In the genomic region with DNA sequence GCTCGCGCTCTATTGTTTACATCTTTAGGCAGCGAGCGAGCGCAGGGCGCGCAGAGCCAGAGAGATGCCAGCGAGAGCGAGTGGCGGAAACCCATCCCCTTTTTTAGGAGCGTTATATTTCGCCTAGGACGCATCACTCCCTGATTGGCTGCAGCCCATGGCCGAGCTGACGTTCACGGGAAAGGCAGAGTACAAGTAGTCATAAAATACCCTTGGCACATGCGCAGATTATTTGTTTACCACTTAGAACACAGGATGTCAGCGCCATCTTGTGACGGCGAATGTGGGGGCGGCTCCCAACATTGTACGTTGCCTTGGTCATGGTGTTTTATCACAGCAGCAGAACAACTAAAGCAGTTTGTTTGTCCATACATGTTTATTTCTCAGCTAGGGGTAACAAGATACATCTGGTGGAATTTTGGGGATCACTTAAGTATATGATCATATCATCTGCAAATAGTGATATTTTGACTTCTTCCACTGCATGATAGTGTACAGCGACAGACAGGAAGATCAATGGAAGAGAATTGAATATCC, we compare ENCODE assay signal across 15 mouse cellular contexts. TPM values are rescaled to one million over a fixed set of nuclear protein-coding genes. Genes with fewer than 3 reads are reported as not detected.
DNase-seq lines count a peak whose midpoint lies in the region; ATAC-seq and TF ChIP-seq lines count a peak whose summit lies in the region.
"Not testable (repeated sequence)": the region's sequence is repeated elsewhere in the genome, so short reads cannot be mapped to it uniquely, and the experiment has no call there.
"Had no signal": no experiment of that assay in that cellular context is flagged by ENCODE, and none has a peak within 500 bp of the region (broad histone marks: within the 10 kb centered on the region; RNA-seq: fewer than 3 reads in every experiment).

No protein-coding gene starts in this region.

- not testable (repeated sequence) for H3K27ac ChIP-seq in ES-Bruce4 (ENCODE audit: insufficient read depth, low read length); embryonic facial prominence, embryonic 13.5 days; heart, embryonic 11.5 days (ENCODE audit: low read depth, low read length); hindbrain, postnatal 0 days; limb, embryonic 12.5 days; lung, embryonic 16.5 days (ENCODE audit: low read length); neural tube, embryonic 11.5 days (ENCODE audit: low read depth, low read length); stomach, embryonic 16.5 days (ENCODE audit: low read length)

- TF ChIP-seq POLR2A in ES-Bruce4 (IDR thresholded peaks at IDR 0.05; ENCODE audit: insufficient read depth, low read length) = not testable (repeated sequence)

- H3K9ac ChIP-seq in ES-Bruce4 (ENCODE audit: low read depth, poor library complexity, severe bottlenecking) = peak overlapping the region; percentile 66; the same call in 1 of the 2 replicates
- peak overlapping the region; percentile 54; the same call in 1 of the 2 replicates for H3K9ac ChIP-seq in embryonic facial prominence, embryonic 13.5 days
- H3K9ac ChIP-seq in heart, embryonic 11.5 days (ENCODE audit: low read depth, low read length) = peak overlapping the region; percentile 61; the same call in 1 of the 2 replicates
- not testable (repeated sequence) for H3K9ac ChIP-seq in hindbrain, postnatal 0 days (replicated peaks; ENCODE audit: low read length); limb, embryonic 12.5 days (replicated peaks); lung, embryonic 16.5 days (ENCODE audit: low read length); neural tube, embryonic 11.5 days (ENCODE audit: low read length); stomach, embryonic 16.5 days (ENCODE audit: low read length)

- 7% methylated on average over 23 of the region's 23 CpGs for WGBS in embryonic facial prominence, embryonic 13.5 days
- WGBS in heart, embryonic 11.5 days (ENCODE audit: insufficient replicate concordance) = 23% methylated on average over 18 of the region's 23 CpGs
- WGBS in hindbrain, postnatal 0 days = 12% methylated on average over 19 of the region's 23 CpGs
- WGBS in limb, embryonic 12.5 days = 23% methylated on average over 22 of the region's 23 CpGs
- WGBS in lung, embryonic 16.5 days = 16% methylated on average over 17 of the region's 23 CpGs
- 18% methylated on average over 19 of the region's 23 CpGs for WGBS in neural tube, embryonic 11.5 days
- WGBS in stomach, embryonic 16.5 days = 19% methylated on average over 19 of the region's 23 CpGs

- TF ChIP-seq CTCF in ES-Bruce4 (IDR thresholded peaks at IDR 0.05; ENCODE audit: low read depth, low read length) = not testable (repeated sequence)
- TF ChIP-seq CTCF in hindbrain, postnatal 0 days (IDR thresholded peaks at IDR 0.05; ENCODE audit: low read depth) = peak; percentile 47

- H3K4me2 ChIP-seq in embryonic facial prominence, embryonic 13.5 days = peak overlapping the region; percentile 59
- peak overlapping the region; percentile 64 for H3K4me2 ChIP-seq in heart, embryonic 11.5 days
- peak overlapping the region; percentile 59 for H3K4me2 ChIP-seq in hindbrain, postnatal 0 days (ENCODE audit: low read depth, low read length)
- H3K4me2 ChIP-seq in limb, embryonic 12.5 days = peak overlapping the region; percentile 62
- peak overlapping the region; percentile 52 for H3K4me2 ChIP-seq in lung, embryonic 16.5 days (ENCODE audit: low read depth, low read length)
- H3K4me2 ChIP-seq in neural tube, embryonic 11.5 days (ENCODE audit: low read depth) = peak overlapping the region; percentile 47
- H3K4me2 ChIP-seq in stomach, embryonic 16.5 days (ENCODE audit: low read depth, low read length) = peak overlapping the region; percentile 56

- not testable (repeated sequence) for H3K27me3 ChIP-seq in ES-Bruce4 (ENCODE audit: control insufficient read depth, insufficient read depth, low read length, poor library complexity, severe bottlenecking); embryonic facial prominence, embryonic 13.5 days; heart, embryonic 11.5 days (ENCODE audit: control insufficient read depth, insufficient read depth, low read length); hindbrain, postnatal 0 days (ENCODE audit: insufficient read depth, low read length); limb, embryonic 12.5 days; lung, embryonic 16.5 days (ENCODE audit: control insufficient read depth, insufficient read depth, low read depth, low read length); neural tube, embryonic 11.5 days (ENCODE audit: control insufficient read depth, insufficient read depth, low read length); stomach, embryonic 16.5 days (ENCODE audit: control insufficient read depth, insufficient read depth, low read length)

- H3K4me1 ChIP-seq in ES-Bruce4 (ENCODE audit: control insufficient read depth, insufficient read depth, low read length); embryonic facial prominence, embryonic 13.5 days; heart, embryonic 11.5 days (ENCODE audit: control insufficient read depth, insufficient read depth, low read length); hindbrain, postnatal 0 days (ENCODE audit: insufficient read depth, low read length); limb, embryonic 12.5 days (replicated peaks); lung, embryonic 16.5 days (replicated peaks; ENCODE audit: control insufficient read depth, insufficient read depth, low read length); neural tube, embryonic 11.5 days (ENCODE audit: control insufficient read depth, insufficient read depth, low read length); stomach, embryonic 16.5 days (ENCODE audit: control insufficient read depth, insufficient read depth, low read length): not testable (repeated sequence)

- not testable (repeated sequence) for ATAC-seq in embryonic facial prominence, embryonic 13.5 days (ENCODE audit: insufficient number of reproducible peaks, insufficient read depth, low FRiP score, low TSS enrichment, low read depth); heart, embryonic 11.5 days (replicated peaks; ENCODE audit: insufficient number of reproducible peaks, low FRiP score, low TSS enrichment); lung, embryonic 16.5 days (ENCODE audit: low read depth); stomach, embryonic 16.5 days (ENCODE audit: insufficient read depth, low FRiP score)
- peak; percentile 90 for ATAC-seq in hindbrain, postnatal 0 days
- ATAC-seq in limb, embryonic 12.5 days (ENCODE audit: insufficient number of reproducible peaks, insufficient read depth, low FRiP score, low TSS enrichment, low read depth) = peak; percentile 37; the same call in 1 of the 2 replicates
- peak; percentile 82 for ATAC-seq in neural tube, embryonic 11.5 days (ENCODE audit: insufficient read depth, low FRiP score, low TSS enrichment)

- H3K9me3 ChIP-seq in ES-Bruce4 (replicated peaks; ENCODE audit: control insufficient read depth, insufficient read depth, low read length, poor library complexity, severe bottlenecking); embryonic facial prominence, embryonic 13.5 days; heart, embryonic 11.5 days (replicated peaks; ENCODE audit: control insufficient read depth, low read length); hindbrain, postnatal 0 days (ENCODE audit: low read length); limb, embryonic 12.5 days; lung, embryonic 16.5 days (ENCODE audit: control insufficient read depth, low read length); neural tube, embryonic 11.5 days (ENCODE audit: control insufficient read depth, low read length); stomach, embryonic 16.5 days (replicated peaks; ENCODE audit: control insufficient read depth, low read length): not testable (repeated sequence)

- not testable (repeated sequence) for TF ChIP-seq EP300 in ES-Bruce4 (IDR thresholded peaks at IDR 0.05; ENCODE audit: insufficient read depth, low read depth, low read length)

- DNase-seq in hindbrain, postnatal 0 days (ENCODE audit: low spot score) = peak; percentile 45
- peak; percentile 21 for DNase-seq in neural tube, embryonic 11.5 days (ENCODE audit: low spot score)

- H3K4me3 ChIP-seq in ES-Bruce4 (ENCODE audit: low read depth, low read length) = peak overlapping the region; percentile 97
- H3K4me3 ChIP-seq in embryonic facial prominence, embryonic 13.5 days = peak overlapping the region; percentile 40
- H3K4me3 ChIP-seq in heart, embryonic 11.5 days (ENCODE audit: low read depth, low read length) = peak overlapping the region; percentile 36
- peak overlapping the region; percentile 35 for H3K4me3 ChIP-seq in hindbrain, postnatal 0 days (ENCODE audit: low read length)
- H3K4me3 ChIP-seq in limb, embryonic 12.5 days (replicated peaks) = peak overlapping the region; percentile 38
- peak overlapping the region; percentile 35 for H3K4me3 ChIP-seq in lung, embryonic 16.5 days (ENCODE audit: low read length)
- H3K4me3 ChIP-seq in neural tube, embryonic 11.5 days (ENCODE audit: low read depth, low read length) = peak overlapping the region; percentile 22; the same call in 1 of the 2 replicates
- peak overlapping the region; percentile 39 for H3K4me3 ChIP-seq in stomach, embryonic 16.5 days (replicated peaks; ENCODE audit: low read length)

- not testable (repeated sequence) for H3K36me3 ChIP-seq in ES-Bruce4 (ENCODE audit: control insufficient read depth, insufficient read depth, low read length, poor library complexity, severe bottlenecking); embryonic facial prominence, embryonic 13.5 days; heart, embryonic 11.5 days (ENCODE audit: control insufficient read depth, insufficient read depth, low read length); hindbrain, postnatal 0 days (ENCODE audit: insufficient read depth, low read length); limb, embryonic 12.5 days; lung, embryonic 16.5 days (ENCODE audit: control insufficient read depth, insufficient read depth, low read length); neural tube, embryonic 11.5 days (ENCODE audit: control insufficient read depth, insufficient read depth, low read length); stomach, embryonic 16.5 days (ENCODE audit: control insufficient read depth, insufficient read depth, low read length)

RNA-seq across cellular contexts. Expression of gene Cyp4a12a, which starts 17.5 kb away (rescaled TPM):
- polyA plus RNA-seq in ES-Bruce4 (2011; ENCODE audit: insufficient read depth, insufficient read length, low read depth, missing spikeins) = not detected in 2 replicates
- polyA plus RNA-seq in embryonic facial prominence, embryonic 13.5 days (2015; fragmentation: Nextera tagmentation; extraction: Ambion mirVana) = 0.81 and 1.4 TPM in 2 replicates
- not detected in 2 replicates for polyA plus RNA-seq in heart, embryonic 11.5 days (2014; fragmentation: Nextera tagmentation; extraction: Ambion mirVana)
- not detected in 2 replicates for total RNA-seq in hindbrain, postnatal 0 days (2014; rRNA removed)
- polyA plus RNA-seq in hindbrain, postnatal 0 days (2015; fragmentation: Nextera tagmentation; extraction: Ambion mirVana) = not detected in 2 replicates
- not detected in 2 replicates for polyA plus RNA-seq in limb, embryonic 12.5 days (2016; fragmentation: Nextera tagmentation; extraction: Ambion mirVana)
- not detected in 2 replicates for polyA plus RNA-seq in lung, embryonic 16.5 days (2015; fragmentation: Nextera tagmentation; extraction: Ambion mirVana)
- polyA plus RNA-seq in neural tube, embryonic 11.5 days (2014; fragmentation: Nextera tagmentation; extraction: Ambion mirVana) = not detected in 2 replicates
- polyA plus RNA-seq in stomach, embryonic 16.5 days (2015; fragmentation: Nextera tagmentation; extraction: Ambion mirVana) = not detected in 2 replicates
- total RNA-seq: gastrocnemius, adult 8-10 months; heart, postnatal 25 days; left cerebral cortex, adult 8-10 months had no signal
- polyA plus RNA-seq: large intestine, adult 2 months; spleen, adult 2 months had no signal

RNA-seq across cellular contexts. Expression of gene Cyp4a29, which starts 39.4 kb away (rescaled TPM):
- polyA plus RNA-seq in ES-Bruce4 (2011; ENCODE audit: insufficient read depth, insufficient read length, low read depth, missing spikeins) = not detected in 2 replicates
- not detected in 2 replicates for polyA plus RNA-seq in embryonic facial prominence, embryonic 13.5 days (2015; fragmentation: Nextera tagmentation; extraction: Ambion mirVana)
- polyA plus RNA-seq in heart, embryonic 11.5 days (2014; fragmentation: Nextera tagmentation; extraction: Ambion mirVana) = not detected in 2 replicates
- not detected in 2 replicates for total RNA-seq in hindbrain, postnatal 0 days (2014; rRNA removed)
- polyA plus RNA-seq in hindbrain, postnatal 0 days (2015; fragmentation: Nextera tagmentation; extraction: Ambion mirVana) = not detected in 2 replicates
- not detected in 2 replicates for polyA plus RNA-seq in limb, embryonic 12.5 days (2016; fragmentation: Nextera tagmentation; extraction: Ambion mirVana)
- not detected in 2 replicates for polyA plus RNA-seq in lung, embryonic 16.5 days (2015; fragmentation: Nextera tagmentation; extraction: Ambion mirVana)
- polyA plus RNA-seq in neural tube, embryonic 11.5 days (2014; fragmentation: Nextera tagmentation; extraction: Ambion mirVana) = not detected in 2 replicates
- polyA plus RNA-seq in stomach, embryonic 16.5 days (2015; fragmentation: Nextera tagmentation; extraction: Ambion mirVana) = not detected in 2 replicates
- total RNA-seq: adrenal gland, adult 8-10 months; gastrocnemius, adult 8-10 months; heart, postnatal 25 days; left cerebral cortex, adult 8-10 months had no signal
- polyA plus RNA-seq: large intestine, adult 2 months; Patski; spleen, adult 2 months had no signal

Comparison
In these comparisons a context has a peak if more than half of its experiments do, and no peak if none do; other contexts are left out.
1. H3K4me3 ChIP-seq: peak in every context shown above with its lines; median percentile 97 in ES-Bruce4; 40 in embryonic facial prominence, embryonic 13.5 days; 39 in stomach, embryonic 16.5 days; 38 in limb, embryonic 12.5 days; 36 in heart, embryonic 11.5 days; 35 in hindbrain, postnatal 0 days; 35 in lung, embryonic 16.5 days; 22 in neural tube, embryonic 11.5 days.